Mouse (Mus musculus): ENCODE measurements around the gene Gm10271. TPM values are rescaled to one million over a fixed set of nuclear protein-coding genes. Genes with fewer than 3 reads are reported as not detected.

Gene Gm10271
- polyA plus RNA-seq (2017; shearing (Covaris generic)), result not detected

DNA sequence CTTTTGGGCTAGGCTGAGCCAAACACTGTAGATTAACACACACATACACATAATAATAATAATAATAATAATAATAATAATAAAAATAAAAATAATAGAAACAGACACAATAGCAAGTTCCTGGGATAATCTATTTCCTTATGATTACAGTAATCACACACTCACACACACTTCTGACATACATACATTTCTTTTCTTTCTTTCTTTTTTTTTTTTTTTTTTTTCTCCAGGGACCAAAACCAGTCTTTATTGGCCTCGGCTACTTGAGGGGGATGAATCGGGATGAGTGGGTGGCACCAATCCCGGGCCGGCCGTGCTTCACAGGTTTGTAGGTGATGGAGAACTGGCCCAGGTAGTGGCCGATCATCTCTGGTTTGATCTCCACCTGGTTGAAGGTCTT lies at the start of gene Gm10271:
Gm10271 (minus strand) TSS at position 101 of the 400 bp plus-strand sequence.

DNA sequence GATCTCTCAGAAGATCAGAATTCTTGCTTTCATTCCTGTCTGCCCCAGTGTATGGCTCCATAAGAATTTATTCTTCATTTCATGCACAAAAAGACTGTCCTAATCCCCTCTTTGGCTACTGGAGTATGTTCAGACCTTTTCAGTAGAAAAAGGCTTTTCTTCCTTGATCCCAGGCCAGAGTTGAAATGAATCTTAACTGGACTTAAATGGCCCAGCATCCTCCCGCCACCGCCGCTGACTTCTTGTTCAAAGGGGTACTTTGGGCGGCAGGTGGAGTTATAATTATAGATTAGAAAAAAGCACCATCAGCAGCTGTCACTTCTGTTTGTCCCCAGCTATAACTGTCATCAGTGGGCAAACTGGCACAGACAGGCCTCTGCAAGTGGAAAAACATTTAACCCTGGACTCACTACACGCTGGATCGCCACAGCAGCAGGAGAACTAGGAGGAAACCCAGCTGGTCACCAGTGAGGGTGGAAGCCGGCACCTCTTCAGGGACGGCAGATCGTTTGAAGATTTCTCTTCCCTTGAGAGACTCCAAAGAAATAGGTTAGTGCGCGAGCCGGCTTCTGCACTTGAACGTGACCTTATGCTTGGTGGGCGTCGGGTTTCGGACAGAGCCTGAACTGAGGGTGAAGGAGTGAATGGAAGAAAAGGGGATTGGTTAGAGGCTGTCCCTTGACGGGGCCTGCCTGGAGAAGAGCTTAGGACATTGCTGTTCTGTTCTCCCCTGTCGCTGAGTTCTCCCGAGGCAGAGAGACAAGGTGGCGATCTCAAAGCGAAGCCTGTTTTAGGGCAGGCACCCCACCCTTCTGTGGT lies 14.1 kb upstream of the Gm10271 start, which contains the start of gene Best3:
Best3 (plus strand) TSS at position 51 of the 819 bp plus-strand sequence.

GRCm38 (mm10) chr10:116950009-116950769 lies 22.2 kb downstream of the Gm10271 start, which contains the start of gene Rab3ip:
Gene Rab3ip (minus strand): TSS chr10:116950769.

Other genes starting within 250 kb of the Gm10271 start
- gene Myrfl, start 75.7 kb downstream of the Gm10271 start, polyA plus RNA-seq (2017; shearing (Covaris generic)), result under 1 TPM in 1 of 2 experiments, not detected in 1; 0.49 TPM
- 10 to 100 TPM; 51.8 to 79.2 TPM for gene Rab3ip, start 21.8 kb downstream of the Gm10271 start, polyA plus RNA-seq (2017; shearing (Covaris generic))
- not detected for gene Best3, start 13.7 kb upstream of the Gm10271 start, polyA plus RNA-seq (2017; shearing (Covaris generic))
- not detected for gene Lrrc10, start 72.7 kb upstream of the Gm10271 start, polyA plus RNA-seq (2017; shearing (Covaris generic))
- 100 to 1,000 TPM; 170 to 200 TPM for gene Cct2, start 91.2 kb upstream of the Gm10271 start, polyA plus RNA-seq (2017; shearing (Covaris generic))
- gene Frs2, start 175.9 kb upstream of the Gm10271 start, polyA plus RNA-seq (2017; shearing (Covaris generic)), result 10 to 100 TPM; 18.5 to 23.9 TPM